Mouse (Mus musculus): ENCODE data around the gene Hspa12b. TPM values are rescaled to one million over a fixed set of nuclear protein-coding genes. Genes with fewer than 3 reads are reported as not detected.

The Hspa12b gene
- polyA plus RNA-seq, 1 experiment from 2014 or later, result 4.2 TPM

DNA sequence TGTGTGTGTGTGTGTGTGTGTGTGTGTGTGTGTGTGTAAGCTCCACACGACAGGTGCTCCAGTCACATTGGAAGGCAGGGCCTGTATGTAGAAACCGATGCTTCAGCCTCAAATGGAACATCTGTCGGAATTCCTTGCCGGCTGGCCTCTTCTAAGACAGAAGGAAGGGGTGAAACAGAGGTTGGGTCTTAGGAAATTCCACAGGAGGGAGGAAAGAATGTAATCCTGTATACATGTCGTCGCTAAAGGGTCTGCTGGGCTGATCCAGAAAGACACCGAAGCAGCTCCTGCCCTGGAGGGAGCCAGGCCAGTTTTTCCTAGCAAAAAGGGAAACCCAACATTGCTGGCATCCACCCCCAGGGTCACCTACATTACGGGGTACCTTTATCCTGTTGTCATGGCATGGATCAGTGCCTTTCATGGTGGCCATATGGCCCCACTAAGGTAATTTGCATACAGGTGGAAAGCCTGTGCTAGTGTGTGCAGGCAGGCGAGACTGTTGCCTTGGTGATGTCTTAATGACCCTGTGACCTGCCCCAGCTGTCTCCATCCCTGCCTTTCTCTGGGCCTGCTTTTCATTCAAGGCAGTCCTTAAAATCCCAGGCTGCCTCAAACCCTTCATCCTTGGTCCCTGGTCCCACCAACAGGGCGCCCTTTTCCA, 63.4 kb downstream of the Hspa12b start:
- H3K9me3 ChIP-seq (replicated peaks), result no peaks in the 10 kb centered on the region

DNA sequence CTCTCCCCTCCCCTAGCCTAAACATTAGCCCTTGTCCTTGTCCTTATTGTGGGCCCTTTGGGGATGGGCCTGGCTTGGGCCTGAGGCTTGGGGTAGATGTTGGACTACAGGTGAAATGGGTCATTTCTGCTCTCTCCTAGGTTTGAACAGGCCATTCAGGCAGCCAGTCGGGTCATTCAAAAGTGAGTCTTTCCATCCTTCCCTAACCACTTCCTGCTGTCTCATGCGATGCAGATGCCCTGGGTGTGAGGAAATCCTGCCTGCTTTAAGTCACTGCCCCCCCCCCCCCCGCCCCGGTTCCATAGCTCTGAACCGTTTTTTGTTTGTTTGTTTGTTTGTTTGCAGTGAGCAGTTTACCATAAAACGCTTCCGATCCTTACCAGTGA, 63.9 kb downstream of the Hspa12b start:
- 0 out of 2 replicates have a peak overlapping the region, but pooled peaks have one; percentile 90 for H3K4me3 ChIP-seq
- H3K9ac ChIP-seq, result no peak overlapping the region
- no peaks in the 10 kb centered on the region for H3K9me3 ChIP-seq (replicated peaks)
- H3K27me3 ChIP-seq (replicated peaks), result no peaks in the 10 kb centered on the region
- 73% methylated on average over 7 of the region's 7 CpGs for WGBS (ENCODE audit: insufficient replicate concordance)
- no peak for ATAC-seq
- H3K27ac ChIP-seq, result peak overlapping the region; percentile 94
- H3K36me3 ChIP-seq, result peaks cover 79% of the 10 kb centered on the region
- H3K4me2 ChIP-seq, result peak overlapping the region; percentile 91
- peaks cover 49% of the 10 kb centered on the region for H3K4me1 ChIP-seq

More for the DNA sequence above, 63.4 kb downstream of the Hspa12b start:
- Histone ChIP-seq H3K36me3 (peaks cover 74% of the 10 kb centered on the region), H3K4me2 (peak overlapping the region; percentile 91), H3K27me3 (replicated peaks) (peaks cover 4% of the 10 kb centered on the region), H3K9ac (peak overlapping the region; percentile 97), H3K4me1 (peaks cover 54% of the 10 kb centered on the region), H3K27ac (peak overlapping the region; percentile 94), H3K4me3 (peak overlapping the region; percentile 90)
- WGBS (ENCODE audit: insufficient replicate concordance), result 69% methylated on average over 10 of the region's 10 CpGs
- ATAC-seq, result no peak

Other genes starting within 250 kb of the Hspa12b start
- 10.6 and 13.3 TPM in 2 replicates for gene 4930402H24Rik, start 220.9 kb upstream of the Hspa12b start, polyA plus RNA-seq (2016; fragmentation: Nextera tagmentation; extraction: Ambion mirVana)
- gene Atrn, start 220.8 kb upstream of the Hspa12b start, polyA plus RNA-seq (2016; fragmentation: Nextera tagmentation; extraction: Ambion mirVana), result 3.7 and 4.1 TPM in 2 replicates
- gene Gfra4, start 84.2 kb upstream of the Hspa12b start, polyA plus RNA-seq (2016; fragmentation: Nextera tagmentation; extraction: Ambion mirVana), result 0.86 and 1.6 TPM in 2 replicates
- 0.62 and 0.90 TPM in 2 replicates for gene Adam33, start 63.5 kb upstream of the Hspa12b start, polyA plus RNA-seq (2016; fragmentation: Nextera tagmentation; extraction: Ambion mirVana)
- 0.36 and 0.42 TPM in 2 replicates for gene Siglec1, start 40.5 kb upstream of the Hspa12b start, polyA plus RNA-seq (2016; fragmentation: Nextera tagmentation; extraction: Ambion mirVana)
- gene Gm11037, start 6.2 kb downstream of the Hspa12b start, polyA plus RNA-seq (2016; fragmentation: Nextera tagmentation; extraction: Ambion mirVana), result not detected in 2 replicates
- 131 and 141 TPM in 2 replicates for gene 1700037H04Rik, start 32.8 kb downstream of the Hspa12b start, polyA plus RNA-seq (2016; fragmentation: Nextera tagmentation; extraction: Ambion mirVana)
- 5.9 and 6.5 TPM in 2 replicates for gene Cenpb, start 52.8 kb downstream of the Hspa12b start, polyA plus RNA-seq (2016; fragmentation: Nextera tagmentation; extraction: Ambion mirVana)
- 172 and 182 TPM in 2 replicates for gene Cdc25b, start 59.7 kb downstream of the Hspa12b start, polyA plus RNA-seq (2016; fragmentation: Nextera tagmentation; extraction: Ambion mirVana)
- gene Spef1, start 60.0 kb downstream of the Hspa12b start, polyA plus RNA-seq (2016; fragmentation: Nextera tagmentation; extraction: Ambion mirVana), result 1.0 and 1.1 TPM in 2 replicates
- gene Ap5s1, start 79.8 kb downstream of the Hspa12b start, polyA plus RNA-seq (2016; fragmentation: Nextera tagmentation; extraction: Ambion mirVana), result 16.4 and 17.0 TPM in 2 replicates
- 31.8 and 33.3 TPM in 2 replicates for gene Mavs, start 106.8 kb downstream of the Hspa12b start, polyA plus RNA-seq (2016; fragmentation: Nextera tagmentation; extraction: Ambion mirVana)
- gene Pank2, start 135.2 kb downstream of the Hspa12b start, polyA plus RNA-seq (2016; fragmentation: Nextera tagmentation; extraction: Ambion mirVana), result 42.0 and 44.8 TPM in 2 replicates
- gene Rnf24, start 225.6 kb downstream of the Hspa12b start, polyA plus RNA-seq (2016; fragmentation: Nextera tagmentation; extraction: Ambion mirVana), result 0.57 and 0.72 TPM in 2 replicates